Mouse (Mus musculus) CD4-positive, CD25-positive, alpha-beta regulatory T cell, adult 2 months (primary cell): Measurements from ENCODE around the gene BC030867.
"Not testable (repeated sequence)": the region's sequence is repeated elsewhere in the genome, so short reads cannot be mapped to it uniquely, and the experiment has no call there.

ENCODE experiments used
- DNase-seq: peaks from one replicate; pipeline ENCODE4 v3.0.0-alpha.2; 2012; ENCODE audit warnings: low read depth, low spot score

BC030867 gene

GRCm38 (mm10) chr11:102249351-102250090, 839 bp downstream of the BC030867 start:
- no peak for DNase-seq

GRCm38 (mm10) chr11:102257514-102257913, 8.8 kb downstream of the BC030867 start:
- DNase-seq, result peak; percentile 25

DNA sequence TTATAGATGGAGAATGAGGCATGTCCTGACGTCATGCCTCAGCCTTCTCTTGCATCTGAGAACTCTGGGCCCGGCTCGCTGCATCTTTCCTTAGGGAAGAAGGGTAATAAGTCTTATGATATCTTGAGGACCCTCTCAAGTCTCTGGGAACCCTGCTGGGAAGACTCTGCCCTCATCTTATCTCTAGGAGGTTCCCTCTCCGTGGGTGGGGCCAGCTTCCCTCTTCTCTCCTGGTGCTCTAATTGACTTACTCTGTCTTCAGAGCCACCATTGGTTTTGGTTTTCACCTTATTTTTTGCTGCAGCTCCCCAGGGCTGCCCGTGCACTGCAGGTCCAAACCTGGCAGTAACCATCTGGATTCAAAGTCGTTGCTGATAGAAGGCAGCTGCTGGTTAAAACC, 9.4 kb downstream of the BC030867 start:
- no peak for DNase-seq

GRCm38 (mm10) chr11:102258521-102258920, 9.8 kb downstream of the BC030867 start:
- peak; percentile 28 for DNase-seq

DNA sequence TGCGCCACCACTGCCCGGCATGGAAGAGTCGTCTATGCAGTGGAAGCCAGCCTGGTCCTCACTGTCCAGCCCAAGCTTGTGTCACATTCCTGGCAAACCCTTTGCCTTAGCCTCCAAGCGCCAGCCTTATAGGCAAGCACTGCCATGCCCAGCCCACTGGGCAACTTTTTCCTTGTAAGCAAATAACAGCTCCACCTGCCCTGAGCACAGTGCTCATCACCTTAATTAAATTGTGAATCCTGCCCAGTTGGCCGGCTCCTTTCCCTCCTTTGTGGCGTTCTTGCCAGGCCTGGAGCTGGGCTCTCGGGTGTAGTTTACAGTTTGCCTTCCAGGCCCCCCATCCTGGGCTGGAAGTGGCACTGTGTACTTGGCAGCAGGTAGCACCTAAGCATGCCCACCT, 14.5 kb downstream of the BC030867 start:
- DNase-seq, result no peak

DNA sequence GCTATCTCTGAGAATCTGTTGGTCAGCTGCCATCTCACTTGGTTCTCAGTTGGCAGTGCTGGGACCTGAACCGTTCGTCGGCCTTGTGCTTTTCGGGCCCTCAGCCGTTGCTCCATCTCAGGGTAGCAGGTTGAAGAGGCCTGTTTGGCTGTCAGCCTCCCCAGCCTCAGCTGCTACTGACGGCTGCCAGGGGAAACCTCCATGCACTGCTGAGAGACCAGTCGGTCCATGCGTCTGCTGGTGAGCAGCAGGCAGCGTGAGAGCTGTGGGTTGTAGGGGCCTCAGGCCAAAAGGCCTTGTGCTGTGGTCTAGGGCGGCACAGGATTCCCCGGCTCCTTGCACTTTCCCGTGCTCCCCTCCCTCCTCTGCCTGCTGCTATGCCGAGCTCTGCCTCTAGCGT, 17.1 kb downstream of the BC030867 start:
- no peak for DNase-seq

DNA sequence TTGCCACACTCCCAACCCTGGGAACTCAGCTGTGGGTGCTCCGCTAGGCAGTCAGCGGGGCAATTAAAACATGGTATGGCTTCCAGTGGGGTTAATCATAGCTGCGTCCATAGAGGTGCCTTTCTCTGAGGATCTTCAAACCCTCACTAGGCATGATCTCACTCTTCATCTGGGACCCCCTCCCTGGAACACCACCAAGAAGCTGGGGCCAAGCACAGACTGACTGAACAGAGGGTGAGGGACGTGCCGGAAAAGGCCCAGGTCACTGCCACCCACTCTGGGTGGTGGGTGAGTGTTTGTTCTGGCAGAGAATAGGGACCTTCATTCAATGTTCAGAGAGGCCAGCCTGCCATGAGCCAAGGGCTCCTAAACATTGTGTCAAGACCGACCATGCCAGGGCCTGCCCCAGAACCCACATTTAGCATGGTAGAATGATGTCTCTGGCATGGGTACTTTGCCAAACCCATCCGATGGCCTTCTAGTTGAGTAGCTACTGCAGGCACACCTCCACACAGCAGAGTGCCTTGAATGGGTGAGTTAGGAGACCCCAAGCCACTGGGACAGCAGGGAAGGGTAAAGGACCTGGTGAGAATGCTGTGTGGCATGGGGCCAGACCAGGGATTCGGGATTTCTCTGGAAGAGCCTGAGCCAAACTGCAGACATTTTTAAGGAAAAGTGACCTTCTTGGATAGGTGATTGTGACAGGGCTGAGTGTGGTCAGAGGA, 18.1 kb downstream of the BC030867 start:
- DNase-seq, result no peak

GRCm38 (mm10) chr11:102267480-102267879, 18.8 kb downstream of the BC030867 start:
- peak; percentile 72 for DNase-seq

- no peak for DNase-seq
Measured at GRCm38 (mm10) chr11:102268520-102269244, 20.0 kb downstream of the BC030867 start, which contains the start of gene Asb16. TSS of gene Asb16 (plus strand) at chr11:102268743.

- peak; percentile 30 for DNase-seq
Measured at GRCm38 (mm10) chr11:102276411-102276915, 27.8 kb downstream of the BC030867 start.

DNA sequence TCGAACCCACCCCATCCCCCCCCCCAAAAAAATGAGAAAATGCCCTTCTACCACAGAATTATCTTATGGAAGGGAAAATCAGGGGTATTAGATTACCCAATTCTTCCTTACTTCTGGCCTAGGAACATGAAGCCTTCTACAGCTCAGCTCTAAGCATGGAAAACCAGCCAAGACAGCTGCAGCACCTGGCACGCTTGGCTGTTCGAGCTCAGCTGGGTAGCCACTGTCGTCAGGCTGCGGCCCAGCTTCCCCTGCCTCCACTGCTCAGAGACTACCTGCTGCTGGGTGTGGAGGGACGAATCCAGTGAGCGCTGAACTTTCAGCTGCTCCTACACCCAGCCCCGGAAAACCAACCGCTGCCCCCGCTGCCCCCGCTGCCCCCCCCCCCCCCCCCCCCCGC, 29.1 kb downstream of the BC030867 start:
- DNase-seq, result no peak

DNA sequence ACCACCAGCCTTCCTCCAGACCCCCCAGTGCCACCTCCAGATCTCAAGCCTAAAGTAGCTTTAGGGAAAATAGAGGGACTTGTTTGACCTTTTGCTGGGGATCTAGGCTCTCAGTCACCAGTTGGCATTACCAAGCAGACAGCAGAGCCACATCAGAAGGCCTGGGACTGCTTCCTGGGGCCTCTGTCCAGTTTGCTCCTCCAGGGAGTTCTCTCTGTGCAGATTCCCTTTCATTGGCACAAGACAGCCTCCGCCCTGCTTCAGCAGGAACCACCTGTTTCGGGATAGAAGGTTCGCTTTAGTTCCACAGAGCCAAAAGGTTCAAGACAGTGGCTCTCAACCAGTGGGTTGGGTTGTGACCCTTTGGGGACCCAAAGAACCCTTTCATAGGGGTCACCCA, 30.9 kb downstream of the BC030867 start:
- no peak for DNase-seq

DNA sequence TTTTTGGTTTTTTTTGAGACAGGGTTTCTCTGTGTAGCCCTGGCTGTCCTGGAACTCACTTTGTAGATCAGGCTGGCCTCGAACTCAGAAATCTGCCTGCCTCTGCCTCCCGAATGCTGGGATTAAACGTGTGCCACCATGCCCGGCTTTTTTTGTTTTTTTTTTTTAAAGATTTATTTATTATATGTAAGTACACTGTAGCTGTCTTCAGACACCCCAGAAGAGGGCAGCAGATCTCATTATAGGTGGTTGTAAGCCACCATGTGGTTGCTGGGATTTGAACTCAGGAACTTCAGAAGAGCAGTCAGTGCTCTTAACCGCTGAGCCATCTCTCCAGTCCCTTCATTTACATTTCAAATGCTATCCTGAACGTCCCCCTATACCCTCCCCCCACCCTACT, 31.6 kb downstream of the BC030867 start:
- not testable (repeated sequence) for DNase-seq

- DNase-seq, result peak; percentile 44
Measured at GRCm38 (mm10) chr11:102283922-102284321, 35.2 kb downstream of the BC030867 start.

DNA sequence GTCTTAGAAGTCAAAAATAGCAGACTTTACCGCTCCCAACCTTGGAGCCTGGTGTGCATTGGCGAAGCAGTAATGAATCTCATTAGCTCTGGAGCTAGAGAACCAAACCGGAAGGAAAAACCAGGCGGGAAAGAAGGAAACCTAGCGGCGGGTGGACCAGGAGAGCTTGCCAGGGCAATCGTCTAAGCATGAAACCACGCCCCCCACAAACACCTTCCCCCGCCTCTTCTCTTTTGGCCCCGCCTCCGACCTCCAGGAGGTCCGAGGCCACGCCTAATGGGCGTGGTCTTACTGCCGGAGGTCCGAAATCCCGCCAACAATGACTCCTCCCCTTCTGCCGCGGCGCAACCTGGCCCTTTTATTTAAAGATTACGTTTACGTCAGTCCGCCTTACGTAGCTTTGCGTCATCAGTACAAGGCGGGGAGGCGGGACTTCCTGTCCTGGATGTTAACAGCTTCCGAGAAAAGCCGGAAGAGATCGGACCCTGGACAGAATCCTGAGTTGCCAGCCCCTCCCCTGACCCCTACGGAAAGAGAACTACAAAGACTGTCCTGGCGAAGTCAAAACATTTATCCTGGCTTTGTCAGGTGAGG, 35.9 kb downstream of the BC030867 start, which contains the start of gene Tmub2:
Gene Tmub2 (plus strand): TSS at position 431 of the 594 bp plus-strand sequence.
- peak; percentile 99 for DNase-seq

DNA sequence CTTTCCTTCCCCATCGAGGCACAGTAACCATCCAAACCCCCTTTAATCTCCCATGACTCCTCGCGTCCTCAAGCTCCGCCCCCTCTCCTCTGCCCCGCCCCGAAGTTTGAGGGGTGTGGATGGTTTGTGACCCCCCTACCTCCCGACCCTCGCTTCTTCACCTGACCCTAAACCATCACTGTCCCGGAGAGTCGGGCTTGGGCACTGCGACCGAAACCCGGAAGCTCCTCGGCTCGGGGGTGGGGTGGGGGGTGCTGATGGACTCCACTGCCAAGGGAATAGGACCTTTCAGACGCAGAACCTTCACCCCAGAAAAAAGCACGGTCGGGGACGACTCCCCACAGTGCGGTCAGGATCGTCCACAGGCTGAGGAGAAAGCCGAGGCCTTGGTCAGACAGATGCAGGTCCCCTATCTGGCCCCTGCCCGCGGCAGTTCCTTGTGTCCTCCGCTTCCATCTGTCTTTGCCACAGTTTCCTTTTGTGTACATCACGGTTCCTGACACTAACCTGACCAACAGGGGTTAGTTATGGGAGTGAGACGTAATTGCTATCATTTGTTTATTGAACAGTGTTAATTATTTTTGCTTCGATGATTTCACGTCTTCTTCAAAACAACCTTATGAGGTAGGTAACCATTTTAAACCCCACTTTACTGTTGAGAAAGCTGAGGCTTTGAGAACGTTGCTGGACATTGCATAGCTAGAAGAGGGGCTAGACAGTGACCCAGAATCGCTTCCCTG, 36.6 kb downstream of the BC030867 start:
- DNase-seq, result no peak

- DNase-seq, result no peak
Measured at GRCm38 (mm10) chr11:102287485-102287884, 38.8 kb downstream of the BC030867 start.

DNA sequence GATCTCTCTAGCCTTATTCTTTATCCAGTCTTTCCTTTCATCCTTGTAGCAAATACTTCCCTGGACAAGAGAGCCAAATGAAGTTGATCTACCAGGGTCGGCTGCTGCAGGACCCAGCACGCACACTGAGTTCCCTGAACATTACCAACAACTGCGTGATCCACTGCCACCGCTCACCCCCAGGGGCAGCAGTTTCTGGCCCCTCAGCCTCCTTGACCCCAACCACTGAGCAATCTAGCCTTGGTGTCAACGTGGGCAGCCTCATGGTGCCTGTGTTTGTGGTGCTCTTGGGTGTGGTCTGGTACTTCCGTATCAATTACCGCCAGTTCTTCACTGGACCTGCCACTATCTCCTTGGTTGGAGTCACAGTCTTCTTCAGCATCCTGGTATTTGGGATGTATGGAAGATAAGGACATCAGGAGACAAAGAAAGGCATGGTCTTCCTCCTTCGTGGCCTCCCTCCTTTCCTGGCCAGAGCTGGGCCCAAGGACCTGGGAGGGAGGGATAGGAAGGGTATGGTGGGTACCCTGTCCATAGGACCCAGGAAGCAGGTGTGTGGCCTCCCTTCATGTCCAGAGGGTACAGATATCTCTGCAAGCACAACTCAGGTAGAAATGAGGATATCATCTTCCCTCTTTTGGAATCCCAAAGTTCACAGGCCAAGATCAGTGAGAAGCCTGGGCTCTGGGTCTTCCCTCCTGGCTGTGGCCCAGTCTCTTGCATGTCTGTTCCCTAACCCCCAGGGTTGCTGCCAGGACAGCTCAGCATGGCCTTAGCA, 39.5 kb downstream of the BC030867 start:
- DNase-seq, result no peak

DNA sequence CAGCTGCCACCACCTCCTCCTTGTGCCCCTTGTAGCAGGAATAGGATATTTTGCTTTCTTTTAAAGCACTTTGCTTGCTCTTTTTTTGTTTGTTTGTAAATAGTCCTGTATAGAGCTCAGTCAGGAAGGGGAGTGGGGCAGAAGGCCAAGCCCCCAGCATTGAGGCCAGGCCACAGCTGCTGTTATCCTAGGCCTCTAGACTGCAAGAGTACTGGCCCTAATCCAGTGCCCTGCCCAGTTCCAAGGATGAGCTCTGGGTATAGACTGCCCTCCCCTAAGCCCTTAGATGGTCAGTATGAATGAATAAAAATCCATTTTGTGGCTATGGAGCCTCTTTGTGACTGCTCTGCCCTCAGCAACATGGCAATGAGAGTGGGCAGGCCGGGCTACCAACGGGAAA, 40.2 kb downstream of the BC030867 start:
- no peak for DNase-seq

GRCm38 (mm10) chr11:102289511-102290100, 40.9 kb downstream of the BC030867 start:
- no peak for DNase-seq
